Mouse (Mus musculus) 416B (cell line): Measurements from ENCODE around the gene Dcst2.

ENCODE experiments used
- DNase-seq: peaks from one replicate; pipeline ENCODE4 v3.0.0; 2011; ENCODE audit warnings: low read depth

The Dcst2 gene

DNA sequence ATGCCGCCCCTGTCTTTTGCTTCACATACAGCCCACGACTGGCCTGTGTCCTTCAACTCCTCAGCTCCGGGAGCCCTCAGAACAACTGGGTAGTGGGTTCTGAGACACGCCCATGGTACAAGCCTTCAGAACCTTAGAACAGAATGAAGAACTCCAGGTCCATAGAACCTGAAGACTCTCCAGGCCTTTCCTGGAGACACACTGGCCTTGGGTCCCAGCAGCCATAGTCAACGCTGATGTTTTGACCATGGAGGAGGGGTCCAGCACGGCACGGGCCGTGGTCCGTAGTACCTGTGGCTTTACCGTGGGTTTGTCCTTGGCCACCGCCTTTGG, 3.3 kb downstream of the Dcst2 start, which contains the start of gene Dcst1:
TSS of gene Dcst1 (minus strand) at position 101 of the 333 bp plus-strand sequence.
- DNase-seq = no peak

DNA sequence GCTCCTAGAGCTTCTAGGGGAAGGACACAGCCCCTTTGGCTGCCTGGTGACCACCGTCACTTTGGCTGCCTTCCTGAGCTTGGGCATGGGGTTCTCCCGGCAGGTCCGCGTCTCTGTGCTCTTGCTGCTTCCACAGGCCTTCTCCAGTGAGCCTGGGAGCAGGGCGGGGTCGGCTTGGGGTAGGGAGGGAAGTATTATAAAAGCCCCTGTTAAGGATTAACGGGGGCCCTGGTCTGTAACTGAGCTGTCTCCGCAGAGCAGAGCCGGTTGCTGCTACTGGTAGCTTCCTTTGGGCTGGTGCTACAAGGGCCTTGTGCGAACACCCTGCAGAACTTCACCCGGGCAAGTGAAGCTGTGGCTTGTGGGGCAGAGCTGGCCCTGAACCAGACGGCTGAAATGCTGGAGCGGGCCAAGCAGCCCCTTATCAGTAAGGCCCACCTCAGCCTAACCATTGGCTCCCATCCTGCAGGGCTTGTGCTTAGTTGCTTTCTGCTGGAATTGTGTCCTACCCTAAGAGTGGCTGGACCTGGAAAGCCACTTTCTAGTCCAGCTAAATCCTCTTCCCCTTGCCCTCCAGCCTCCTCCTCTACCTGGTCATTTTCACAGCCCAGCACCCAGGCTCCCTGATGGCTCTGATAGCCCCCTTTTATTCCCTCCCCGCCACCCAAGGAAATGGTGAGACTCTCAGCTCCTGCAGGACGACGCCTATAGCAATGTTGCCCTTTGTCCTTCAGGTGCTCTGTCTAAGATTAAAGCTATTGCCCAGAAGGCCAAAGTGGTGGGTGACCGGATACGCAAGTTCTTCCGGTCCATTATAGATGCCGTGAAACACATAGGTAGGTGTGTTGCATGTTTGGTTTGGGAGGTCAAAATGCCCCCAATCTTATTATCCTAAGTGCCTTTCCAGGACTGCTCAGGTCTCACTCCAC, 4.0 kb downstream of the Dcst2 start:
- no peak for DNase-seq

DNA sequence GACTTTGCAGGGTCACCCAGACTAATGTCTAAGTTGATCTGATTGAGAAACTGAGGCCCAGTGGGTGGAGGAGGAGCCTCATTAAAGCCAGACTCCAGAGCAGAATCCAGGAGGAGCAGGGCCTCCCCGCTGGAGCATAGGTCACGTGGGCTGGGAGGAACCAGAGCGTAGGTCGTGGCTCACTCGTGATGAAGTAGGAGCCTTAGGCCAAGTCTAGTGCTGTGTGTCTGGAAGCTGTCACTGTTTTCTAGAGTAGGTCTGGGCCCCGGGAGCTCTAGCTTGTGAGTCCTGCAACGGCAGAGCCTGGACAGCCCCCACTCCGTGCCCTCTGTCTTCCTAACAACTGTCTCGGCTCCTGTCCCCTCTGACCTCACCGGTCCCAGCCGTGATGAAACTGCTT, 5.6 kb downstream of the Dcst2 start:
- no peak for DNase-seq

DNA sequence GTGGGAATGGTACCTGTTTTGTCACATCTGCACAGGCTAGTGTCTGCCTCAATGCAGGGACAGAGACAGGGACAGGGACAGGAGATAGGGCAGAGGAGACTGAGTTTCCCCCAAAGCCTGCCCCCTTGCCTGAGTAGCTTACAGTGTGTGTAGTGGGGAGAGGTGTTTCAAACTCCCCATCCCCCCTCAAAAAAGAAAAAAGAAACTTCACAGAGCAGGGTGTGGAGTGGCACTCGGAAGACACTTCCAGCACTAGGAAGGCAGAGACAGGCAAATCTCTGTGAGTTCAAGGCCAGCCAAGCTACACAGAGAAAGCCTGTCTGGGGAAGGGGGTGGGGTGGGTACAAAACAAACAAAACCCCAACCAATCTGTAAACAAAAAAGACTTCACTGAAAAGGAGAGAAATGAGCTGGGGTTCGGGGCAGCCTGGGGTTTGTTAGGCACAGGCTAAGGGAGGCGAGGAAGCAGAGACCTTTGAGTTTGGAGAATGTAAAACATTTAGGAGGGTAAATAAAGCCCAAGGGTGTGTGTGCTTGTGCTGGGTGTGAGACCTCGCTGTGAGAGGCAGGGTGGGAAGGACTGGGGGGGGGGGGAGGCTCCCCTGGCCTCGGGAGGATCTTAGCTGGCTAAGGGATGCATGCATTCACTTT, 11.9 kb downstream of the Dcst2 start:
- DNase-seq = no peak

DNA sequence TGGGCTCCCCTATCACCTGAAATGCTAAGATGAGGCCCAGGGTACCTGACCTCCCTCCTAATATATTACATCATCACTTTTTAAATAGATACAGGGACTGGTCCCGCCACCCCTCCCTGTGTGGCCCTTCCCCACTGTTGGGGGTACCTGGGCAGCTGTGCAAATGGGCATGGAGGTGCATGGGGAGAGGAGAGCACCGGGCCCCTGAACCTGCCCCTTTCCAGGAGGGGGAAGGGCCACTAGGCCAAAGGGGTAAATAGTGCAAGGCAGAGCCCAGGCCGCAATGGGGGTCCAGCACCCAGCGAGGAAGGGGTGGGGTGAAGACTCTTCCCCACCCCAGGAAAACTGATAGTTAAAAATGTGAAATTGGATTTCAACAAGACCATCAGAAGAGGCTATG, 16.1 kb downstream of the Dcst2 start:
- DNase-seq = no peak

DNA sequence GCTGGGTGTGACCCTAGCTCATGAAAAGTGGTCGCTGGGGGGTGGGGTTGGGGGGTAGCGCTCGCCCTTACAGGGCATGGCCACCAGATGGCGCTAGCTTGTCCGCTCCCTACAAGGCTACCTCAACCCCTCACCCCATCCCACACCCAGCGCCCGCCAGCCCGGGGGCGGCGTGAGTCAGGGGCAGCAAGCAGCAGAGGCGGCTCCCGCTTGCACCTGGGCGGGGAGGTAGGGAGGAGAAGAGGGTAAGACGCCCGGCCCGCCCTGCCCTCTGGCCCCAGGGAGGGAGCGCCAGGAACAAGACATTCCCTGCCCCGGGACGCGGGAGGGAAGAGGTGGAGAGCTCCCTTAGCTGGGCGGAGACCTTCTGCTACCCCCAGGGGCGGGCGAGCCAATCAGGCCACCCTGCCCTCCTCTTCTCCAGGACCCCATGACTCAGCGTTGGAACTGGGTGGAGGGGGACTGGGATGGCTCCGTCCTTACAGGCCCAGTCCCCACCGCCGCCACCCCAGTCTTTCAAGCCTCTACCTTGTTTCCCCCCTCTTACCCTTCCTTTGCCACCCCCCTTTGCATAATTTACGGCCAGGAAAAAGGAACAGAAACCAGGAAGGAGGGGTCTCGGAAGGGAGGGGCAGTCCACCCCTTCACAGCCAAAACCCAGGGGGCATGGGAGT, 16.8 kb downstream of the Dcst2 start:
- DNase-seq = peak; percentile 27

DNA sequence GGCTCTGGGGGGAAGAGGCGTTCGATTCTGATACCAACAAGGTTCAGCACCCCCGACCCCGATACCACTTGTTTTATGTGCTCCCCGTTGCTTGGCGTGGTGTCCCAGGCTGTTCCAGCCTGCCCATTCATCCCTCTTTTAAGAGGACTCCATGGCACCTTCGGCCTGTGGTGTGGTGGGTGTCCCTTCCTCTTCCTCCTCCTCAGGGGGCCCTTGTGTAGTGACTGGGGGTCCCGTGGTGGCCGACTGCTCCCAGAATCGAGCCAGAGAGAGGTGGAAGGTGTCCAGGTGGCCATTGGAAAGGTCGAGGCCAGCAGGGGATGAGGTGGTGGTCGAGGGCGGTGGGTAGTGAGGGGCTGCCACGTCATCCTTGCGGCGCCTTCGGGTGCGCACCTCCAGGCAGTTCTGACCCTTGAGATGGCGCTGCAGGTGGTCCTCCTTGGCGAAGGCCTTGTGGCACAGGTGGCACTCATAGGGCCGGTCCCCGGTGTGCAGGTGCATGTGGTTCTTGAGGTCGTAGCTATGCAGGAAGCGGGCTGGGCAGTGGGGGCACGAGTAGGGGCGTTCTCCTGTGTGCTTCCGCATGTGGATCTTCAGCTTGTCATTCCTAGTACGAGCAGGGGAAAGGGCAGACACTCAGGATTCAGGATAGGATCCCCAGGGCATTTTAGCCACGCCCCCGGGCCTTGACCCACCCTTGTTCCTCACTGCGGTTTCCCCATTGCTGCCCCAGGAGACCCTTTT, 17.8 kb downstream of the Dcst2 start:
- DNase-seq = no peak

DNA sequence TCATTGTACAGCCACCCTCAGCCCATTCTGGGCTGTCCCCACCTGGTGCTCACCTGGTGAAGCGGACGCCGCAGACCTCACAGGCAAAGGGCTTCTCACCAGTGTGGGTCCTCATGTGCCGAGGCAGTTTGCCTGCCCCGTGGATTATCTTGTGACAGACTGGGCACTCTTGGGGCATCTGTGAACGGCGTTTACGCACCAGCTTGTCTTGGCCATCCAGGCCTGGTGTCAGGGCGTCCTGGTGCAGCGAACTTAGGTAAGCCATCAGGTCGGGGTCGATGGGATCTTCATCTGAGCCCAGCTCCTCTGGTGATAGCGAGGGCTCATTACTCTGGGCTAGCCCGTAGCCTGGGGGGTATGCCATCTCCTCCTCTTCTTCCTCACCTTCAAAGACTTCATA, 18.5 kb downstream of the Dcst2 start:
- no peak for DNase-seq

DNA sequence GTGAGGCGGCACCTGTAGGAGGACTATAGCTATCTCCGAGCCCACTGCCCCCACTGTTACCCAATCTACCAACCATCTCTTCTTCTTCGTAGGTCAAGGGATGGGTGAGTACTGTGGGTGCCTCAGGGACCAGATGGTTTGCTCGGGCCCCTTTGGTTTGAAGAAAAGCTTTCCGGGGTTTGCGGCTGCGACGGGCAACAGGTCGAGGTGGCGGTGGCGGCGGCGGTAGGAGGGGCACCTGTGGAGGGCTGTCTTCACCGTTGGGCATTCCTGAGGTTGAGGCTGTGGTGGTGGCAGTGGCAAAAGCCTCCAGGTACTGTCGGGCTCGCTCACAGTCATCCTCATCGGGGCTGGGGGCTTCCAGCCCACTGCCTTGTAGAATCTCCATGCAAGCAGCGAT, 18.9 kb downstream of the Dcst2 start:
- DNase-seq = no peak

DNA sequence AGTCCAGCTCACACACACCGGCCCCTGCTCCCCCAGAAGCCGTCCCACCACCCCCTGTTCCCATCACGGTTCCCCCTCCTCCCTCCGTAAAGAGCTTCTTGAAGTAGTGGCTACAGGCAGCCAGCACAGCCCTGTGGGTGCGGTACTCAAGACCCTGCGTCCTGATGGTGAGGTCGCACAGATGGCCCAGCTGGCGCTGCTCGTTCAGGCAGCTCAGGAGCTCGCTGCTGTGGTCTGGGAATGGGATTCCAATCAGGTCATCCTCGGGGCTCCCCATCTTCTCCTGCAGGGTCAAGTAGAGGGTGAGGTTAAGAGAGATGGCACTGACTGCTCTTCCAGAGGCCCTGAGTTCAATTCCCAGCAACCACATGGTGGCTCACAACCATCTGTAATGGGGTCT, 19.5 kb downstream of the Dcst2 start:
- no peak for DNase-seq

DNA sequence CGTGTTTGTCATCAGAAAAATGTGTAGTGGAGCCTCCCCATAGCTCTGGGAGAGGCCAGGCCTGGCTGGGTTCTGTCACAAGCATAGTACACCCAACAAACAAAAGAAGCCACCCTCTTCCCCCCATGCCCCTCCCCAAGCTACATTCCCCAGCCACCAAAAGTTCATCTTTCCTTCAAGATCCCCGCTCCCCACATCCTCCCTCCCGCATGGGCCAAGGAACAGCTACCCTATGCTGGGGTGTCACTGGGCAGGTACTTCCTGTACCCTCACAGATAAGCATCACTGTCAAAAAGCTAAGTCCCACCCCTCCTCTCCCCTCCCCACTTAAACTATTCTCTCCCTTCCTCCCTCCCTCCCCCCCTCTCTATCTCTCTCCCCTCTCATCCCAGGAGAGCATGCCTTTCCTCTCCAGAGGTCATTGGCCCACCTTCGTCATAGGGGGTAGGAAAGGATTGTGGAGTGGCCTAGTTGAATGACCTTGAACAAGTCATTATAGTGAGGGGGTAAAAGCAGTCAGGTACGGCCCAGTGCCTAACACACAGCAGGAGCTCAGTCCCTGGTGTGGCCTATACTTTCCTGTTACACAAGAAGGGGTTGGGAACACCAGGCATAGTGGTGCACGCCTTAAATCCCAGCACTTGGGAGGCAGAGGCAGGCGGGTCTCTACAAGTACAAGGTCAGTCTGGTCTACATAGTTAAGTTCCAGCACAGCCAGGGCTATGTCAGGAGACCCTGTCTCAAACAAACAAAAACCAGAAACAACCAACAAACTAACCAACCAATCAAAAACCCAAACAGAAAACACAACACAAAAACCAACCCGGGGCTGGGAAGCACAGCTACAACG, 20.5 kb downstream of the Dcst2 start:
- DNase-seq = no peak

DNA sequence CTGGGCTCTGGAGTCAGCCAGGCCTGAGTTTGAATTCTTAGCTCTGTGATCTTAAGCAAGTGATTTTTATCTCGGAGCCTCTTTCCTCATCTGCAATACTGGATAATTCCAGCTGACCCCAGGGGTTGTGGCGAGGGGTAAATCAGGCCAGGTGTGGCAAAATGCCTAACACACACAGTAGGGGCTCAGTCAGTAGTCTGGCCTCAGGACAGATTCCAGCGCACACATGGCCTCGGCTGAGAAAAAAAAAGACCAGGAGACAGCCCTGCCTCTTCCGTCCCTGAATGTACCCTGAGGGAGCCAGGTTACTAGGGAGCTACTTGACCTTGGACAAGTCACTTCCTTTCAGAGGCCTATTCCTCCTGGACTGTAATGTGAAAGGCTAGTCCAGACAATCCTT, 21.2 kb downstream of the Dcst2 start:
- DNase-seq = no peak

DNA sequence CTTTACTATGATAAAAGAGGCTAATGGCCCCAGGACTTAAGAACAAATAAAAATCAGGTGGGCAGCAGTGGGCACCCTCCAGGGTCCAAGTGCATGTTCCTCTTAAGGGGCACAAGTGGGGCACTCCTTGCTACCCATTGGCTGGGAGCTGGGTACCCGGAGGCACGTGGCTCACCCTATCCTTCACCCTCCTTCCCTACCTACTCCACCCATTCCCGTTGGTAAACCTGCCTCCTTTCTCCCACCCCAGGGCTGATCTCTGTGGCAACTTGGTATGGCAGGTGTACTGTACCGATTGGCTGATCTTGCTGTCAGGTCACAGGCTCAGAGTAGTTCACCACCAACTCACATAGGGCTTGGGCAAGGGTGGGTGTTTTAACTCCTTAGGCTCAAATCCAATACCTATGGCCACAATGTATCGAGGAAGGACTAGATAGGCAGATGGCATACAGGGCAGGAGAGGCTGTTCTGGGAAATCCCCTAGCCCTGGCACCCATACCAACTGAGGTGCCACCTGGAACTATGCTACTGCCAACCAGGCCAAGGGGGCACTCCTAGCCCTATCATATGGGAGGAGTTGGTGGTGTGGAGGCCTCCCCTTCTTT, 22.0 kb downstream of the Dcst2 start:
- no peak for DNase-seq

DNA sequence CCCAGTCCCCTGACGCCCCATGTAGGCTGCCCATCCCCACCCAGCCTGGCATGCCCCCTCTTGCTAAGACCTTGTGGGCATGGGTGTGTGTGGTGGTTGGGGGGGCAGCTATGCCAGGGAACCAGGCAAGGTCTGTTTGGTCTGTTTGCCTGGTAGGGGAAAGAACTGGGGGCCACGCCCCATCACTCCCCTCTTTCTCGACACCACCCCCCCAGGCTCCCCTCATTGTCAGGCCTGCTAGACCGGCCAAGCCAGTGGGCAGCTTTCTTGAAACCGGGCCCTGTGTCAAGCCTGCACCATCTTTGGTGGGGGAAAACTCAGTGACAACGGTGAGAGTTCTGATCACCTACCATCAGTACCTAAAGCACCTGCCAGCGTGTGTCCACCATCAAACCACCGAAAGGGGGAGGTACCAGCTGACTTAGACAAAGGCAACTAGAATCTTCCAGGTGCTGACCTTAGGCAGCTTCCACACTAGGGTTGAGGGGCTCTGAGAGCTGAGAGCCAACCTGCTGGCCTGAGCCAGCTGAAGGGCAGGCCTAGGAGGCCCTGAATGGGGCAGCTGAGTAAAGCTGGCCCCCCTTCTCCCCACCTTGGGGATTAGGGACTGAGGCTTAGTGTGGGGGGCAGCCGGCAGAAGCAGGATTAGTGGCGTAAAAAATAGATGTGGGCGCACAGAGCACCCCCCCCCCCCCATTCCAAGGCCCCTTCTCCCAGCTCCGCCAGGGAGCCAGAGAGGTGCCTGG, 22.7 kb downstream of the Dcst2 start:
- no peak for DNase-seq

DNA sequence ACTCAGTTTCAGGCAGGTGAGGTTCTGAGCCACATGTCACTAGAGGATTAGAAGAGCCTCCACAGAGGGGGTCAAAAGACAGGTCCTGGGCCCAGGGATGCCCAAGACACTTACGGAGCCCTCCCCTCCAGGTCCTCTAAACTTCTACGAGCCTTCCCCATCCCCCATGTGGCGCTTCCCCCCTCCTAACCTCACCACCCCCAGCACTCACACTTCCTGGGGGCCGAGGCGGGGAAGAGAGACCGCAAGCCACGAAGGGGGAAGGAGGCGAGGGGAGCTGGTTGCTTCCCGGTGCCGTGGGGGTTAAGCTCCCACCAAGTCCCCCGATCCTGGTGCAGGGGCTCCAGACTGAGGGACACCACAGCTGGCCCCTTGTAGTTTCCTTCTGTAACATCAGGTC, 23.7 kb downstream of the Dcst2 start:
- no peak for DNase-seq

DNA sequence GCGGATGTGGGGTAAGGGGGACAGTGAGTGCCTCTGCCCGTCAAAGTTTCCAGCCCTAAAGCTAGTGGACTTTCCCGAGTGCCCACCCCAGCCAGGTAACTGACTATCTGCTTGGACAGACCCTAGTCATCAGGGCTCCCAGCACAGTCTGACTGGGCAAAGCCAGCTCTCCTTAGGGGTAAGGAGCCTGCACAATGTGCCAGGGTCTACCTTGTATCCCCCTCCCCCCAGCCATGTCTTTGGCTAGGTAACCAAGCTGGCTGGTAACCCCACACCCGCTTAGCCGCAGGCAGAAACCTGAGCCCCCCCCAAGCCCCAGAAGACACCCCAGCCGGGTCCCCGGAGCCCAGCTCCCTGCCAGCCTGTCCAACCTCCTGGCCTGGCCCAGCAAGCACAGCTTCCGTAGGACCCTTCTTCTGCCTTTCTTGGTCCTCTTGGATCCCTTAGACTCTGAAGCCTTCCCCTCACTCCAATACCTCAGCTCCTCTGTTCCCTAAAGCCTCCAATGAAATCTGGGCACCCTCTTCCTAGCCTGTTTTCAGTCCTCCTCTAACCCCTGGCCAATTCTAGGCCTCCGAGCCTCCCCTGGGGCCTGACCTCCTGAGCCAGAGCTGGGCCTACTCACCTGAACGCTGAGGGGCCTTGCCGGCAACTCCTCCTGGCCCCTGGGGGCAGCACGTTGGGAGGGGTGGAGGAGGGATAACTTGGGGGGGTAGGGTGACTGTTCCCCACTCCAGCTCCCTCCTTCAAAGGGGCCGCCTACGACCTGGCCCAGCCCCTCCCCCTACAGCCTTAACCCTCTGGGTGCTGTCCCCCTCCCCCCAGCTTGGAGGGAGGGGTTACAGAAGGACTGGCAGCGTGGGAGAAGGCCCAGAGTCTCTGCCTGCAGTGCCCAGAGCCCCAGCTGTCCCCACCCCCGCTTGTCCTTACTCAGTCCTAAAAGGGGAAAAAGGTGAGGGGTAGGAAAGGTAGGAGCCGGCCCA, 25.0 kb downstream of the Dcst2 start:
- DNase-seq = no peak

DNA sequence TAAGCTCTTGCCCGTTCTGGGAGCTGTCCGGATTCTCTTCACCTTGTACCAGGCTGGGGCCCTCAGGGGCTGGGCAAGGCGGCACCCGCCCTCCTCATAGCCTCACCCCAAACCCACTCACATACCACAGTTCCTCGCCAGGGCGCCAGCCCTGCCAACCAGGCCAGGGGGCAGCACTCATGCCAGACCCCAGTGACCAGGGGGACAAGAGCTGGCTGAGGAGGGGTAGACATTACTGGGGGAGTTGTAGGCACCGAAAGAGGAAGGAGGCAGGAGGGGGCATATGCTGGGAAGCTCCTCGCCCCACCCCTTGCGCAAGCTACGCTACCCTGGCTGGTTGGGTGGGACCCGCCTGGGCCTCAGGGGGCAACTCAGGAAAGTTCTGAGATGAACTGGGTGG, 25.9 kb downstream of the Dcst2 start:
- no peak for DNase-seq

DNA sequence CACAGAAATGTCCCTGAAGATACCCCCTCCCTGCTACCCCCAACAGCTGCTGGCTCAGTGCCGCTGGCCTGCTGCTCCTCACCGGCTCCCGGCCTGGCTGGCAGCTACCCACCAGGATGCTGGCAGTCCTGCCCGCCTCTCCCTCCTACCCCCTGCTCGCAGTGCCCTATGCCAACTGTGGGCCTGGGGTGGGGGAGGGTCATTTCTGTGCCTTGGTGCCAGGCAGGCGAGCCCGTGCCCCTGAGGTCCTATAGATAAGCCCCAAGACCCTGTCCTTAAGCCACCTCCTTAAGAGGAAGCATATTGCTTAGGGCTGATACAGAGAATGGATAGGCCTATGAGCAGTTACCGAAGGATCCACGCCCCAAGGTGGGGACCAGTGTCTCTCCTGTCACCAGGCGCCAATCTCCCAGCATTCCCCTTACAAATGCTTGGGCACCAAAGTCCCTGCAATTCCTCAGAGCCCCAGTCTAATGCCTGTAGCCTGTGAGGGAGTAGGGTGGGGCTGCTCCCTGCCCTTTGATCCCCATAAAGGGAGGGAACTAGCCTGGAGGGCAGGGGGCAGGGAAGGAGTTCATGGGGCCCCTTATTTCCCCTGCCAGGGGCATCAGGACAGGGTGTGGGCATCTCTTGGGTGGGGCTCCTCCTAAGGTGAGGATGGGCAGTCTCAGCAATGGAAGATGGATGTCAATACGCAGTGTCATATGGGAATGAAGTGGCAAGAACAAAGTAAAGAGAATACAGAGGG, 26.5 kb downstream of the Dcst2 start:
- DNase-seq = no peak
